Mouse (Mus musculus) stomach, postnatal 0 days (tissue): ENCODE data around the gene Zfp697. TPM values are rescaled to one million over a fixed set of nuclear protein-coding genes. Genes with fewer than 3 reads are reported as not detected.
"Not testable (repeated sequence)": the region's sequence is repeated elsewhere in the genome, so short reads cannot be mapped to it uniquely, and the experiment has no call there.

Source experiments
- ATAC-seq: fragments of 200-750 bp; cut with Nextera tagmentation; 2 replicates; pipeline ENCODE4 v1.8.0; 2017; ENCODE audit not compliant: low FRiP score, low TSS enrichment
- DNase-seq: peaks from one replicate; pipeline ENCODE4 v3.0.0-alpha.2; 2016; ENCODE audit warnings: low spot score
- H3K27ac ChIP-seq: fragments of 300-500 bp; sonication (generic); replicated peaks from 2 replicates; pipeline ENCODE4 v1.5.1; 2014; ENCODE audit warnings: mild to moderate bottlenecking, control low read depth
- H3K27me3 ChIP-seq: fragments of 300-500 bp; sonication (generic); 2 replicates; pipeline ENCODE4 v1.6.1; 2014; ENCODE audit warnings: low read length; ENCODE audit not compliant: control insufficient read depth, insufficient read depth
- H3K36me3 ChIP-seq: fragments of 300-500 bp; sonication (generic); 2 replicates; pipeline ENCODE4 v1.6.1; 2014; ENCODE audit warnings: low read length, mixed read lengths; ENCODE audit not compliant: control insufficient read depth, insufficient read depth
- H3K4me1 ChIP-seq: fragments of 300-500 bp; sonication (generic); replicated peaks from 2 replicates; pipeline ENCODE4 v1.6.1; 2014; ENCODE audit warnings: antibody characterized with exemption; ENCODE audit not compliant: control insufficient read depth, insufficient read depth
- H3K4me2 ChIP-seq: fragments of 300-500 bp; sonication (generic); replicated peaks from 2 replicates; pipeline ENCODE4 v1.6.1; 2014; ENCODE audit warnings: low read depth, mild to moderate bottlenecking, control low read depth, moderate library complexity
- H3K4me3 ChIP-seq: fragments of 300-500 bp; sonication (generic); 2 replicates; pipeline ENCODE4 v1.5.1; 2014; ENCODE audit warnings: low read depth, low read length, control low read depth
- H3K9ac ChIP-seq: fragments of 300-500 bp; sonication (generic); 2 replicates; pipeline ENCODE4 v1.6.1; 2014; ENCODE audit warnings: mild to moderate bottlenecking, low read length, control low read depth, mixed read lengths
- H3K9me3 ChIP-seq: fragments of 300-500 bp; sonication (generic); 2 replicates; pipeline ENCODE4 v1.6.1; 2016; ENCODE audit warnings: low read length; ENCODE audit not compliant: control insufficient read depth
- CTCF ChIP-seq: IDR thresholded peaks from 2 replicates; pipeline ENCODE4 v1.5.1; 2016; ENCODE audit warnings: antibody characterized with exemption, low read depth, mild to moderate bottlenecking, moderate library complexity
- EP300 ChIP-seq: optimal IDR thresholded peaks from 2 replicates; pipeline ENCODE3; 2016; ENCODE audit warnings: antibody characterized with exemption
- WGBS: fragments of 180-500 bp; shearing (Covaris S2); extraction: QIAGEN DNeasy Blood & Tissue Kit; methylation state at CpG from one replicate; pipeline ENCODE4 v1.1.7; 2014; 5-methylcytosine and 5-hydroxymethylcytosine counted together
- polyA plus RNA-seq: library from polyadenylated mRNA; unstranded; fragments of >200 nt; fragmentation: Nextera tagmentation; extraction: Ambion mirVana; gene quantifications from 2 replicates; pipeline ENCODE4 v1.2.1, GENCODE M21; 2015

The Zfp697 gene
- polyA plus RNA-seq, 1 experiment from 2014 or later: 2.1 TPM

GRCm38 (mm10) chr3:98616244-98616643, 234.0 kb downstream of the Zfp697 start:
- not testable (repeated sequence) for H3K9ac ChIP-seq, H3K4me1 ChIP-seq, H3K9me3 ChIP-seq, ATAC-seq, H3K4me3 ChIP-seq, DNase-seq, H3K36me3 ChIP-seq, H3K4me2 ChIP-seq, H3K27ac ChIP-seq, H3K27me3 ChIP-seq
- WGBS: 17% methylated on average over 2 of the region's 2 CpGs
- TF ChIP-seq CTCF: peak; percentile 21; the same call in 1 of the 2 replicates

GRCm38 (mm10) chr3:98616786-98617185, 234.5 kb downstream of the Zfp697 start:
- DNase-seq: not testable (repeated sequence)

GRCm38 (mm10) chr3:98629633-98630032, 247.4 kb downstream of the Zfp697 start:
- WGBS: 74% methylated on average over 3 of the region's 3 CpGs
- H3K36me3 ChIP-seq: no peaks in the 10 kb centered on the region
- DNase-seq (no peak), ATAC-seq (no peak)
- no peaks in the 10 kb centered on the region for H3K27me3 ChIP-seq
- no peak overlapping the region for H3K27ac ChIP-seq
- no peaks in the 10 kb centered on the region for H3K4me1 ChIP-seq
- TF ChIP-seq CTCF (no peak), EP300 (no peak)
- H3K4me2 ChIP-seq: no peak overlapping the region
- no peak overlapping the region for H3K4me3 ChIP-seq
- no peaks in the 10 kb centered on the region for H3K9me3 ChIP-seq
- H3K9ac ChIP-seq: no peak overlapping the region

More at GRCm38 (mm10) chr3:98616786-98617185, 234.5 kb downstream of the Zfp697 start:
- H3K27me3 ChIP-seq, ATAC-seq, H3K9ac ChIP-seq, H3K4me1 ChIP-seq, H3K9me3 ChIP-seq, H3K4me2 ChIP-seq, H3K27ac ChIP-seq, H3K4me3 ChIP-seq, H3K36me3 ChIP-seq: not testable (repeated sequence)
- 90% methylated on average over 1 of the region's 1 CpGs for WGBS

- Histone ChIP-seq H3K9me3 (no peaks in the 10 kb centered on the region), H3K9ac (no peak within 1 kb of the TSS), H3K27me3 (no peaks in the 10 kb centered on the region), H3K27ac (no peak within 1 kb of the TSS), H3K4me1 (no peaks in the 10 kb centered on the region), H3K4me3 (no peak within 1 kb of the TSS), H3K4me2 (no peak within 1 kb of the TSS), H3K36me3 (no peaks in the 10 kb centered on the region)
- ATAC-seq: no peak
- no peak for TF ChIP-seq CTCF
- TF ChIP-seq EP300: no peak
- DNase-seq: no peak
Measured at GRCm38 (mm10) chr3:98630152-98630551, 247.9 kb downstream of the Zfp697 start, which contains the start of gene Hsd3b5. Gene Hsd3b5, minus strand, starts transcription at chr3:98630252.

- no peak for ATAC-seq
- 60% methylated on average over 1 of the region's 1 CpGs for WGBS
Measured at GRCm38 (mm10) chr3:98635145-98635544, 252.9 kb downstream of the Zfp697 start.

GRCm38 (mm10) chr3:98680786-98681185, 298.5 kb downstream of the Zfp697 start:
- no peak for ATAC-seq

More at GRCm38 (mm10) chr3:98635145-98635544, 252.9 kb downstream of the Zfp697 start:
- Histone ChIP-seq H3K27ac (no peak overlapping the region), H3K9ac (no peak overlapping the region), H3K4me1 (no peaks in the 10 kb centered on the region), H3K9me3 (no peaks in the 10 kb centered on the region), H3K27me3 (no peaks in the 10 kb centered on the region), H3K36me3 (no peaks in the 10 kb centered on the region), H3K4me3 (no peak overlapping the region), H3K4me2 (no peak overlapping the region)
- TF ChIP-seq CTCF: no peak
- TF ChIP-seq EP300: no peak
- DNase-seq: no peak

More at GRCm38 (mm10) chr3:98680786-98681185, 298.5 kb downstream of the Zfp697 start:
- Histone ChIP-seq H3K27ac (no peak overlapping the region), H3K36me3 (no peaks in the 10 kb centered on the region), H3K4me2 (no peak overlapping the region), H3K4me1 (no peaks in the 10 kb centered on the region), H3K9me3 (no peaks in the 10 kb centered on the region), H3K27me3 (no peaks in the 10 kb centered on the region), H3K4me3 (no peak overlapping the region), H3K9ac (no peak overlapping the region)
- DNase-seq: no peak
- TF ChIP-seq EP300: no peak
- no peak for TF ChIP-seq CTCF
